Mouse (Mus musculus): ENCODE results near the gene Alkbh7. TPM values are rescaled to one million over a fixed set of nuclear protein-coding genes. Genes with fewer than 3 reads are reported as not detected.
A peak's percentile ranks its signal among the peaks of the same experiment; 100 is the strongest.

The Alkbh7 gene
- polyA plus RNA-seq, 1 experiment from 2014 or later = 28.7 TPM

- WGBS = under 1% methylated on average over 51 of the region's 51 CpGs
- peak within 1 kb of the TSS; percentile 79 for H3K9ac ChIP-seq (ENCODE audit: low read length)
- peaks cover 3% of the 10 kb centered on the region; the same call in 1 of the 2 replicates for H3K36me3 ChIP-seq (ENCODE audit: control insufficient read depth, insufficient read depth, low read length)
- peak within 1 kb of the TSS; percentile 64 for H3K4me3 ChIP-seq (ENCODE audit: low read depth, low read length)
- H3K4me2 ChIP-seq (replicated peaks; ENCODE audit: low read depth) = peak within 1 kb of the TSS; percentile 90
- peaks cover 5% of the 10 kb centered on the region; the same call in 1 of the 2 replicates for H3K4me1 ChIP-seq (replicated peaks; ENCODE audit: control insufficient read depth, insufficient read depth)
- no peaks in the 10 kb centered on the region for H3K27me3 ChIP-seq (ENCODE audit: control insufficient read depth, insufficient read depth, low read length)
- TF ChIP-seq CTCF (IDR thresholded peaks at IDR 0.05; ENCODE audit: low read depth) = peak; percentile 48
- TF ChIP-seq EP300 (optimal IDR thresholded peaks at IDR 0.05) = no peak
- peak within 1 kb of the TSS; percentile 92 for H3K27ac ChIP-seq (replicated peaks)
- no peaks in the 10 kb centered on the region for H3K9me3 ChIP-seq (ENCODE audit: control insufficient read depth, low read length)
- DNase-seq (ENCODE audit: low spot score) (peak; percentile 96), ATAC-seq (ENCODE audit: low FRiP score, low TSS enrichment) (peak; percentile 90)
Observed at GRCm38 (mm10) chr17:57011236-57012141, 14.3 kb downstream of the Alkbh7 start, which contains the start of the genes Gtf2f1 and Gm17949. Gene Gtf2f1 (minus strand): TSS chr17:57011288. Gene Gm17949 (plus strand): TSS chr17:57011469.

DNA sequence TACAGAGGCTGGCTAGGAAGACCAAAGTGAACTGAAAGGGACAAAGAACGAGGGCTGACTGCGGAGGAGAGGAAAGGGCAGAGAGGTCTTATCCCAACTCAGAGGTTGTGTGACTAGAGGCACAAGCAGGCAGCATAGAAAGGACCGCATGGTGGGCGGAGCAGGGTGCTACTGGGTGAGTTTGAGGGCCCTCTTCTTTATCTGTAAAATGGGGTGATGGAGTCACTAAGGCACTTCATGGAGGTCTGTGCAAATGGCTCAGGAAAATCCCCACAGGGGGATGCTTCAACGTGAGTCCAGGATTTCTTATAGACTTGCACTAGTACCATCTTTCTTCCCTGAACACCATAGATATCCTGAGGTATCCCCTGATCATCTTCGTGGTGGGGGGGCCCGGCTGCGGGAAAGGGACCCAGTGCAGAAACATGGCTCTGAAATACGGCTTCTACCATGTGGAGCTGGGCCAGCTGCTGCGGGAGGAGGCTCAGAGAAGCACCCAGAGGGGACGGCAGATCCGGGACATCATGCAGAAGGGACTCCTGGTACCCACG, 15.2 kb downstream of the Alkbh7 start:
- Histone ChIP-seq H3K27ac (replicated peaks) (peak overlapping the region; percentile 92), H3K9me3 (ENCODE audit: control insufficient read depth, low read length) (no peaks in the 10 kb centered on the region), H3K4me1 (replicated peaks; ENCODE audit: control insufficient read depth, insufficient read depth) (peaks cover 5% of the 10 kb centered on the region; the same call in 1 of the 2 replicates), H3K4me2 (replicated peaks; ENCODE audit: low read depth) (peak overlapping the region; percentile 86), H3K4me3 (ENCODE audit: low read depth, low read length) (peak overlapping the region; percentile 64; the same call in 1 of the 2 replicates), H3K27me3 (ENCODE audit: control insufficient read depth, insufficient read depth, low read length) (no peaks in the 10 kb centered on the region), H3K9ac (ENCODE audit: low read length) (peak overlapping the region; percentile 79; the same call in 1 of the 2 replicates), H3K36me3 (ENCODE audit: control insufficient read depth, insufficient read depth, low read length) (no peaks in the 10 kb centered on the region)
- TF ChIP-seq EP300 (optimal IDR thresholded peaks at IDR 0.05) (no peak), CTCF (IDR thresholded peaks at IDR 0.05; ENCODE audit: low read depth) (no peak)
- ATAC-seq (ENCODE audit: low FRiP score, low TSS enrichment) = no peak
- WGBS = 63% methylated on average over 13 of the region's 13 CpGs
- no peak for DNase-seq (ENCODE audit: low spot score)

DNA sequence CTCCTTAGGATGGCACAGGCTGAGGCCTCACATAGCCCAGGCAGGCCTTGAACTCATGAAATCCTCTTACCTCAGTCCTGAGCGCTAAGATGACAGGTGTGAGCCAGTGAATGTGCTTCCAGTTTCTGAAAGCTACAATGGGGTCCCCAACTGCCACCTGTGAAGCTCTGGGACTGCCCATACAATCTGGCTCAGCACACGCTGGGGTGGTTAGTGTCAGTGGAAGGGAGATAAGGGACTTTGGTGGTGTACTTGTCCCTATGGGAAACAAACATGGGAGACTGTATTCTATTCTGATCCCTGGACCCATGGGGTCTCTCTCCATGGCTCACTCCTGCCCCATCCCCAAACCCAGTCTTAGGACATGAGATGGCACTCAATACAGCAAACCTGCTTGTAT, 22.6 kb downstream of the Alkbh7 start:
- 71% methylated on average over 2 of the region's 2 CpGs for WGBS
- DNase-seq (ENCODE audit: low spot score) (no peak), ATAC-seq (ENCODE audit: low FRiP score, low TSS enrichment) (no peak)
- H3K4me2 ChIP-seq (replicated peaks; ENCODE audit: low read depth) = no peak overlapping the region
- no peak overlapping the region for H3K27ac ChIP-seq (replicated peaks)
- no peaks in the 10 kb centered on the region for H3K4me1 ChIP-seq (replicated peaks; ENCODE audit: control insufficient read depth, insufficient read depth)
- no peak overlapping the region for H3K9ac ChIP-seq (ENCODE audit: low read length)
- no peaks in the 10 kb centered on the region for H3K27me3 ChIP-seq (ENCODE audit: control insufficient read depth, insufficient read depth, low read length)
- peaks cover 28% of the 10 kb centered on the region for H3K36me3 ChIP-seq (ENCODE audit: control insufficient read depth, insufficient read depth, low read length)
- no peak overlapping the region for H3K4me3 ChIP-seq (ENCODE audit: low read depth, low read length)
- no peaks in the 10 kb centered on the region for H3K9me3 ChIP-seq (ENCODE audit: control insufficient read depth, low read length)
- TF ChIP-seq EP300 (optimal IDR thresholded peaks at IDR 0.05) (no peak), CTCF (IDR thresholded peaks at IDR 0.05; ENCODE audit: low read depth) (no peak)

DNA sequence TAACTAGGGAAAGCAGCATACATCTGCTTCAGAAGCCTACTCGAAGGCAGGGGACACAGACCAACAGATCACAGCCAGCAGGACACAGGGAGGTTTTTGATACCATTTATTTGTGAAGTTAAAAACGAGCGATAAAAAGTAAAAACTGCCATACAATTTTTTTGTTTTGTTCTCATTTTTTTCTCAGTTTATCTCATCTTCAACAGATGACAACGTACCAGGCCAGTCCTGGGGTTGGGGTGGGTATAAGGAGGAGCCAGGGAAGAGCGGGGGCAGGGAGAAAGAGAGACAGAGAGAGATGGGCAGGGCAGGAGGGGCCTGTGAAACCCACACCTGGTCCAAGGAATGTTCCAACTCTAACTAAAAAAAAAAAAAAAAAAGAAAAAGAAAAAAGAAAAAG, 23.8 kb downstream of the Alkbh7 start:
- WGBS = 88% methylated on average over 5 of the region's 5 CpGs
- H3K36me3 ChIP-seq (ENCODE audit: control insufficient read depth, insufficient read depth, low read length) = peaks cover 39% of the 10 kb centered on the region
- no peaks in the 10 kb centered on the region for H3K4me1 ChIP-seq (replicated peaks; ENCODE audit: control insufficient read depth, insufficient read depth)
- no peak overlapping the region for H3K4me2 ChIP-seq (replicated peaks; ENCODE audit: low read depth)
- no peaks in the 10 kb centered on the region for H3K9me3 ChIP-seq (ENCODE audit: control insufficient read depth, low read length)
- TF ChIP-seq CTCF (IDR thresholded peaks at IDR 0.05; ENCODE audit: low read depth) = no peak
- no peak for TF ChIP-seq EP300 (optimal IDR thresholded peaks at IDR 0.05)
- DNase-seq (ENCODE audit: low spot score) (no peak), ATAC-seq (ENCODE audit: low FRiP score, low TSS enrichment) (no peak)
- no peak overlapping the region for H3K27ac ChIP-seq (replicated peaks)
- H3K9ac ChIP-seq (ENCODE audit: low read length) = no peak overlapping the region
- no peak overlapping the region for H3K4me3 ChIP-seq (ENCODE audit: low read depth, low read length)
- H3K27me3 ChIP-seq (ENCODE audit: control insufficient read depth, insufficient read depth, low read length) = no peaks in the 10 kb centered on the region

DNA sequence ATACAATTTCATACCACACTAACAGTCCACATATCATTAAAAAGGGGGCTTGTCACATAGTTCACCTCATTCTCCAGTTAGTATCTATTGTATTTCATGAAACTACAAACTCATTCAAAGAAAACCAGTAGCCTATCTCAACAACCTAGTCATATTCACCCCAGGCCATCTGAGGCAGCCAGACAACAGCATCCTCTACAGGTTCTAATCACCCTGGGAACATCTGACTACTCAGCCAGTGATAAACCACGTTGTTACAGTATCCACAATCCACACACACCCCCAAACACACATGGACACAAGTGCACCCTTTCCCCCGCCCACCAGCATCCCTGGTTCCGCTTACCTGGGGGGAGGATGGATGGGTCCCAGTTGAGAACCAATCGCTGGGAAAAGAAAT, 30.3 kb downstream of the Alkbh7 start:
- H3K27ac ChIP-seq (replicated peaks) = no peak overlapping the region
- H3K36me3 ChIP-seq (ENCODE audit: control insufficient read depth, insufficient read depth, low read length) = peaks cover 38% of the 10 kb centered on the region
- no peak overlapping the region for H3K4me3 ChIP-seq (ENCODE audit: low read depth, low read length)
- no peak overlapping the region for H3K9ac ChIP-seq (ENCODE audit: low read length)
- H3K4me1 ChIP-seq (replicated peaks; ENCODE audit: control insufficient read depth, insufficient read depth) = 0 out of 2 replicates have a peak, but pooled peaks cover 2% of the 10 kb centered on the region
- ATAC-seq (ENCODE audit: low FRiP score, low TSS enrichment) = no peak
- no peak for DNase-seq (ENCODE audit: low spot score)
- WGBS = 80% methylated on average over 4 of the region's 4 CpGs
- no peaks in the 10 kb centered on the region for H3K9me3 ChIP-seq (ENCODE audit: control insufficient read depth, low read length)
- TF ChIP-seq CTCF (IDR thresholded peaks at IDR 0.05; ENCODE audit: low read depth) = no peak
- TF ChIP-seq EP300 (optimal IDR thresholded peaks at IDR 0.05) = no peak
- no peaks in the 10 kb centered on the region for H3K27me3 ChIP-seq (ENCODE audit: control insufficient read depth, insufficient read depth, low read length)
- H3K4me2 ChIP-seq (replicated peaks; ENCODE audit: low read depth) = no peak overlapping the region

Data from stomach, postnatal 0 days (tissue).